Mouse (Mus musculus): ENCODE results near the gene Prkce. TPM values are rescaled to one million over a fixed set of nuclear protein-coding genes. Genes with fewer than 3 reads are reported as not detected.

Gene Prkce
- polyA plus RNA-seq, 1 experiment: 1.9 TPM

GRCm38 (mm10) chr17:86433813-86434212, 266.2 kb downstream of the Prkce start:
- Histone ChIP-seq H3K4me2 (ENCODE audit: low read depth) (no peak overlapping the region), H3K36me3 (ENCODE audit: control insufficient read depth, insufficient read depth) (no peaks in the 10 kb centered on the region), H3ac (ENCODE audit: control insufficient read depth, insufficient read length) (no peak overlapping the region), H3K79me2 (ENCODE audit: control insufficient read depth, insufficient read depth) (no peaks in the 10 kb centered on the region), H3K4me3 (no peak overlapping the region), H3K27me3 (ENCODE audit: control insufficient read depth, insufficient read depth, insufficient read length) (no peaks in the 10 kb centered on the region)
- TF ChIP-seq MYOG (IDR thresholded peaks at IDR 0.05; ENCODE audit: control insufficient read depth in 1 of 3, insufficient read depth in 1 of 3, insufficient read length in 2 of 3, low read depth in 2 of 3) (no peak), SRF (IDR thresholded peaks at IDR 0.05; ENCODE audit: control insufficient read depth, insufficient read length, low read depth) (no peak), POLR2AphosphoS2 (IDR thresholded peaks at IDR 0.05; ENCODE audit: insufficient read length, low read depth) (no peak), MYOD1 (IDR thresholded peaks at IDR 0.05; ENCODE audit: control insufficient read depth in 1 of 3, insufficient read length in 2 of 3, low read depth in 2 of 3) (no peak), TCF12 (IDR thresholded peaks at IDR 0.05; ENCODE audit: insufficient read depth, poor library complexity, severe bottlenecking) (no peak), REST (IDR thresholded peaks at IDR 0.05; ENCODE audit: insufficient read depth, insufficient read length) (no peak), CEBPB (IDR thresholded peaks at IDR 0.05; ENCODE audit: insufficient read depth, poor library complexity, severe bottlenecking) (no peak)

DNA sequence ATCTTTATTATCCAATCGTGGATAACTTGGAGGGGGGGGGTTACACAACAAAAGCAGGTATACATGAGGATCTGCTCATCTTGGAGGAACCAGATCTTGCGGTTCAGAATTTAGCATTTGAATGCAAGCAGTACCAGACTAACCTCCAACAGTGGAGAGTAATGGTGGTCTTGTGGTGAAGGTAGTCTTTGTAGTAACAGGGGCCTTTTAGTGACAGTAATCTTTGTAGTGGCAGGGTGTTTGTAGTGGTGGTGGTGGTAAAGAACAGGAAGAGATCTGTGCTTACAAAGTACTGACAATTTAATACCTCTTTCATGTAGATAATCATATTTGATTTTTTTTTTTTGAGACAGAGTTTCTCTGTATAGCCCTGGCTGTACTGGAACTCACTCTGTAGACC, 267.2 kb downstream of the Prkce start:
- no peaks in the 10 kb centered on the region for H3K79me2 ChIP-seq (ENCODE audit: control insufficient read depth, insufficient read depth)
- TF ChIP-seq MYOD1 (IDR thresholded peaks at IDR 0.05; ENCODE audit: control insufficient read depth in 1 of 3, insufficient read length in 2 of 3, low read depth in 2 of 3): no peak
- TF ChIP-seq CEBPB (IDR thresholded peaks at IDR 0.05; ENCODE audit: insufficient read depth, poor library complexity, severe bottlenecking): no peak
- TF ChIP-seq TCF12 (IDR thresholded peaks at IDR 0.05; ENCODE audit: insufficient read depth, poor library complexity, severe bottlenecking): no peak
- TF ChIP-seq TCF3 (IDR thresholded peaks at IDR 0.05; ENCODE audit: insufficient read length, low read depth): no peak
- TF ChIP-seq SRF (IDR thresholded peaks at IDR 0.05; ENCODE audit: control insufficient read depth, insufficient read length, low read depth): no peak
- no peak for TF ChIP-seq REST (IDR thresholded peaks at IDR 0.05; ENCODE audit: insufficient read depth, insufficient read length)
- TF ChIP-seq POLR2AphosphoS2 (IDR thresholded peaks at IDR 0.05; ENCODE audit: insufficient read length, low read depth): no peak
- TF ChIP-seq MYOG (IDR thresholded peaks at IDR 0.05; ENCODE audit: control insufficient read depth in 1 of 3, insufficient read depth in 1 of 3, insufficient read length in 2 of 3, low read depth in 2 of 3): no peak
- TF ChIP-seq E2F4 (IDR thresholded peaks at IDR 0.05; ENCODE audit: insufficient read depth): no peak
- TF ChIP-seq USF1 (IDR thresholded peaks at IDR 0.05; ENCODE audit: low read depth): no peak
- TF ChIP-seq POLR2A (IDR thresholded peaks at IDR 0.05; ENCODE audit: insufficient read length, low read depth): no peak
- no peak for TF ChIP-seq MAX (IDR thresholded peaks at IDR 0.05; ENCODE audit: low read depth)
- H3K4me3 ChIP-seq: no peak overlapping the region

GRCm38 (mm10) chr17:86435570-86435969, 268.0 kb downstream of the Prkce start:
- Histone ChIP-seq H3K36me3 (ENCODE audit: control insufficient read depth, insufficient read depth) (no peaks in the 10 kb centered on the region), H3K4me3 (no peak overlapping the region), H3K4me2 (ENCODE audit: low read depth) (no peak overlapping the region), H3K27me3 (ENCODE audit: control insufficient read depth, insufficient read depth, insufficient read length) (no peaks in the 10 kb centered on the region), H3ac (ENCODE audit: control insufficient read depth, insufficient read length) (no peak overlapping the region), H3K79me2 (ENCODE audit: control insufficient read depth, insufficient read depth) (no peaks in the 10 kb centered on the region)
- TF ChIP-seq TCF12 (IDR thresholded peaks at IDR 0.05; ENCODE audit: insufficient read depth, poor library complexity, severe bottlenecking) (no peak), POLR2A (IDR thresholded peaks at IDR 0.05; ENCODE audit: insufficient read length, low read depth) (no peak), POLR2AphosphoS2 (IDR thresholded peaks at IDR 0.05; ENCODE audit: insufficient read length, low read depth) (no peak), TCF3 (IDR thresholded peaks at IDR 0.05; ENCODE audit: insufficient read length, low read depth) (no peak), MYOD1 (IDR thresholded peaks at IDR 0.05; ENCODE audit: control insufficient read depth in 1 of 3, insufficient read length in 2 of 3, low read depth in 2 of 3) (no peak), E2F4 (IDR thresholded peaks at IDR 0.05; ENCODE audit: insufficient read depth) (no peak), SRF (IDR thresholded peaks at IDR 0.05; ENCODE audit: control insufficient read depth, insufficient read length, low read depth) (no peak), CEBPB (IDR thresholded peaks at IDR 0.05; ENCODE audit: insufficient read depth, poor library complexity, severe bottlenecking) (no peak)

More for the DNA sequence above, 267.2 kb downstream of the Prkce start:
- no peaks in the 10 kb centered on the region for H3K27me3 ChIP-seq (ENCODE audit: control insufficient read depth, insufficient read depth, insufficient read length)
- no peak overlapping the region for H3K4me2 ChIP-seq (ENCODE audit: low read depth)
- no peaks in the 10 kb centered on the region for H3K36me3 ChIP-seq (ENCODE audit: control insufficient read depth, insufficient read depth)
- no peak overlapping the region for H3ac ChIP-seq (ENCODE audit: control insufficient read depth, insufficient read length)

- Histone ChIP-seq H3K4me2 (ENCODE audit: low read depth) (no peak overlapping the region), H3K79me2 (ENCODE audit: control insufficient read depth, insufficient read depth) (no peaks in the 10 kb centered on the region), H3ac (ENCODE audit: control insufficient read depth, insufficient read length) (no peak overlapping the region), H3K4me3 (no peak overlapping the region), H3K36me3 (ENCODE audit: control insufficient read depth, insufficient read depth) (no peaks in the 10 kb centered on the region), H3K27me3 (ENCODE audit: control insufficient read depth, insufficient read depth, insufficient read length) (no peaks in the 10 kb centered on the region)
- TF ChIP-seq TCF3 (IDR thresholded peaks at IDR 0.05; ENCODE audit: insufficient read length, low read depth) (no peak), MAX (IDR thresholded peaks at IDR 0.05; ENCODE audit: low read depth) (no peak), E2F4 (IDR thresholded peaks at IDR 0.05; ENCODE audit: insufficient read depth) (no peak), USF1 (IDR thresholded peaks at IDR 0.05; ENCODE audit: low read depth) (no peak), REST (IDR thresholded peaks at IDR 0.05; ENCODE audit: insufficient read depth, insufficient read length) (no peak), SRF (IDR thresholded peaks at IDR 0.05; ENCODE audit: control insufficient read depth, insufficient read length, low read depth) (no peak), MYOG (IDR thresholded peaks at IDR 0.05; ENCODE audit: control insufficient read depth in 1 of 3, insufficient read depth in 1 of 3, insufficient read length in 2 of 3, low read depth in 2 of 3) (no peak), CEBPB (IDR thresholded peaks at IDR 0.05; ENCODE audit: insufficient read depth, poor library complexity, severe bottlenecking) (no peak), TCF12 (IDR thresholded peaks at IDR 0.05; ENCODE audit: insufficient read depth, poor library complexity, severe bottlenecking) (no peak), MYOD1 (IDR thresholded peaks at IDR 0.05; ENCODE audit: control insufficient read depth in 1 of 3, insufficient read length in 2 of 3, low read depth in 2 of 3) (no peak), POLR2A (IDR thresholded peaks at IDR 0.05; ENCODE audit: insufficient read length, low read depth) (no peak), POLR2AphosphoS2 (IDR thresholded peaks at IDR 0.05; ENCODE audit: insufficient read length, low read depth) (no peak)
Measured at GRCm38 (mm10) chr17:86435984-86436383, 268.4 kb downstream of the Prkce start.
